Mouse (Mus musculus): ENCODE data around the gene Olfr218.

- no peak for TF ChIP-seq CTCF (IDR thresholded peaks at IDR 0.05; ENCODE audit: low read depth)
- TF ChIP-seq EP300 (IDR thresholded peaks at IDR 0.05; ENCODE audit: low read depth), result no peak
These were observed 29.5 kb downstream of the Olfr218 start, which contains the start of gene Fcer1a for GRCm38 (mm10) chr1:173227081-173227480.
